Mouse (Mus musculus) liver, postnatal 0 days (tissue): ENCODE results near the gene Ddx28.

Experiments used
- CTCF ChIP-seq: sonication (generic); IDR thresholded peaks from 2 replicates; pipeline ENCODE4 v1.5.1; 2016; ENCODE audit warnings: antibody characterized with exemption, low read depth
- EP300 ChIP-seq: IDR thresholded peaks from 2 replicates; pipeline ENCODE4 v1.6.1; 2016; ENCODE audit warnings: antibody characterized with exemption, low read depth, mild to moderate bottlenecking

DNA sequence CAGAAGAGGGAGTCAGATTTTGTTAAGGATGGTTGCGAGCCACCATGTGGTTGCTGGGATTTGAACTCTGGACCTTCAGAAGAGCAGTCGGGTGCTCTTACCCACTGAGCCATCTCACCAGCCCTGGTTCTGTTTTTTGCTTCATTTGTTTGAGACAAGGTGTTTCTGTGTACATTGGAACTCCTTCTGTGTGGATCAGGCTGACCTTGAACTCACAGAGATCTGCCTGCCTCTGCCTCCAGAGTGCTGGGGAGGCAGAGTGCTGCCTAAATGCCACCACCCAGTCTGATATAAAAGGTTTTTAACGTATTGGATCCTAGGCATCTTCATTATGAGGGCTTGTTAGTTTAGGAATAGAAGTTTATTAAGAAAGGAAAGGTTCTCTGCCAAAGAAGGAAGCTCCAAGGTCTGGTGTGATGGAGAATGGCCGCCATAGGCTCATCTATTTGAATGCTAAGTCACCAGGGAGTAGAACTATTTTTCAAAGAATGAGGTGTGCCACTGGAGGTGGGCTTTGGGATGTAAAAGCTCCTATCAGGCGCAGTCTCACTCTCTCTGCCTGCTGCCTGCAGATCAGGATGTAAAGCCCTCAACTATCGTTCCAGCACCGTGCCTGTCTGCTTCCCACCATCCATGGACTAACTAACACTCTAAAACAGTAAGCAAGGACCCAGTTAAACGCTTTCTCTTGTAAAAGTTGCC, 40.5 kb downstream of the Ddx28 start:
- no peak for TF ChIP-seq CTCF
- TF ChIP-seq EP300, result no peak
